Mouse (Mus musculus) neural tube, embryonic 14.5 days (tissue): ENCODE measurements around the gene Rassf3. TPM values are rescaled to one million over a fixed set of nuclear protein-coding genes. Genes with fewer than 3 reads are reported as not detected.
A peak's percentile ranks its signal among the peaks of the same experiment; 100 is the strongest.

Experiments
- ATAC-seq: fragments of 200-750 bp; cut with Nextera tagmentation; 2 replicates; pipeline ENCODE4 v1.8.0; 2017; ENCODE audit warnings: low read depth, mild to moderate bottlenecking, moderate TSS enrichment, moderate library complexity
- H3K27ac ChIP-seq: fragments of 300-500 bp; sonication (generic); 2 replicates; pipeline ENCODE4 v1.5.1; 2014; ENCODE audit warnings: low read depth, mild to moderate bottlenecking, control low read depth, low read length, moderate library complexity, mixed read lengths
- H3K27me3 ChIP-seq: fragments of 300-500 bp; sonication (generic); 2 replicates; pipeline ENCODE4 v1.6.1; 2014; ENCODE audit warnings: low read length; ENCODE audit not compliant: control insufficient read depth, insufficient read depth
- H3K36me3 ChIP-seq: fragments of 300-500 bp; sonication (generic); 2 replicates; pipeline ENCODE4 v1.6.1; 2014; ENCODE audit warnings: low read length, mixed read lengths; ENCODE audit not compliant: control insufficient read depth, insufficient read depth
- H3K4me1 ChIP-seq: fragments of 300-500 bp; sonication (generic); 2 replicates; pipeline ENCODE4 v1.6.1; 2014; ENCODE audit warnings: low read length; ENCODE audit not compliant: control insufficient read depth, insufficient read depth
- H3K4me2 ChIP-seq: fragments of 300-500 bp; sonication (generic); 2 replicates; pipeline ENCODE4 v1.6.1; 2014; ENCODE audit warnings: mild to moderate bottlenecking, low read depth, low read length, control low read depth
- H3K4me3 ChIP-seq: fragments of 300-500 bp; sonication (generic); 2 replicates; pipeline ENCODE4 v1.5.1; 2014; ENCODE audit warnings: low read depth, low read length, control low read depth, mixed read lengths
- H3K9ac ChIP-seq: fragments of 300-500 bp; sonication (generic); replicated peaks from 2 replicates; pipeline ENCODE4 v1.6.1; 2014; ENCODE audit warnings: low read depth, mild to moderate bottlenecking, control low read depth, low read length, mixed read lengths
- H3K9me3 ChIP-seq: fragments of 300-500 bp; sonication (generic); 2 replicates; pipeline ENCODE4 v1.6.1; 2016; ENCODE audit warnings: low read length; ENCODE audit not compliant: control insufficient read depth
- WGBS: fragments of 180-500 bp; shearing (Covaris S2); extraction: QIAGEN DNeasy Blood & Tissue Kit; methylation state at CpG from one replicate; pipeline ENCODE4 v1.1.7; 2014; 5-methylcytosine and 5-hydroxymethylcytosine counted together
- polyA plus RNA-seq: library from polyadenylated mRNA; unstranded; fragments of >200 nt; fragmentation: Nextera tagmentation; extraction: Ambion mirVana; gene quantifications from 2 replicates; pipeline ENCODE4 v1.2.1, GENCODE M21; 2014

Rassf3 gene
- polyA plus RNA-seq, 1 experiment from 2014 or later = 4.1 TPM

GRCm38 (mm10) chr10:121477433-121477832 is 1.3 kb upstream of the Rassf3 start:
- no peaks in the 10 kb centered on the region for H3K27me3 ChIP-seq
- H3K9me3 ChIP-seq = no peaks in the 10 kb centered on the region
- no peak for ATAC-seq
- H3K27ac ChIP-seq = peak overlapping the region; percentile 31; the same call in 1 of the 2 replicates
- 12% methylated on average over 10 of the region's 10 CpGs for WGBS
- H3K36me3 ChIP-seq = no peaks in the 10 kb centered on the region
- peak overlapping the region; percentile 96; the same call in 1 of the 2 replicates for H3K4me2 ChIP-seq
- H3K4me1 ChIP-seq = no peaks in the 10 kb centered on the region; the same call in 1 of the 2 replicates
- no peak overlapping the region for H3K9ac ChIP-seq
- no peak overlapping the region for H3K4me3 ChIP-seq

- peak overlapping the region; percentile 31; the same call in 1 of the 2 replicates for H3K27ac ChIP-seq
- no peak overlapping the region for H3K9ac ChIP-seq
- WGBS = 18% methylated on average over 8 of the region's 8 CpGs
- no peak for ATAC-seq
- H3K4me1 ChIP-seq = no peaks in the 10 kb centered on the region; the same call in 1 of the 2 replicates
- peak overlapping the region; percentile 60; the same call in 1 of the 2 replicates for H3K4me3 ChIP-seq
- H3K27me3 ChIP-seq = no peaks in the 10 kb centered on the region
- no peaks in the 10 kb centered on the region for H3K9me3 ChIP-seq
- peak overlapping the region; percentile 96 for H3K4me2 ChIP-seq
- H3K36me3 ChIP-seq = no peaks in the 10 kb centered on the region
Observed at GRCm38 (mm10) chr10:121476968-121477337, 806 bp upstream of the Rassf3 start.

DNA sequence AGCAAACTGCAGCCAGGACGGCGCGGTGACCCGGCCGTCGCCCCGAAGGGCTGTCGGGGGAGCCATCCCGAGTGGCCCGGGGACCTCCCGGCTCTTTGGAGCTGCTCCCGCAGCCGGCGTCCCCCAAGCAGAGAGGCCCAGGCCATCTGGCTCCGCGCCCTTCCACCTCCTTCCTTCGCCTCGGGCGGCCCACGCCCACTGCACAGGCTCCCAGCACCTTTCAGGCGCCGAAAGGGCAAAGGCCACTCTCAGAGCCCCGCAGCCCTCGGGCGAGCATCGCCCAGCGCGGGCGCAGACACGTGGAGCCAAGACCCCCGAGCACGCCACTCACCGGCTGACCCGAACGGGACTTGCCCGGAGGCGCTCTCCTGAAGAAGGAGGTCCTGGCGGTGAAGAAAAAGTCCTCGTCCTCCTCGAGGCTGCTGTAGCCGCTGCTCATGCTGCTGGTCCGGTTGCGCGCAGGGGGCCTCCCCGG is 438 bp downstream of the Rassf3 start:
- peak overlapping the region; percentile 63 for H3K9ac ChIP-seq
- under 1% methylated on average over 42 of the region's 45 CpGs for WGBS
- ATAC-seq = peak; percentile 48; the same call in 1 of the 2 replicates

GRCm38 (mm10) chr10:121475101-121475671 is 961 bp downstream of the Rassf3 start:
- Histone ChIP-seq H3K4me1 (no peaks in the 10 kb centered on the region; the same call in 1 of the 2 replicates), H3K4me2 (peak overlapping the region; percentile 96), H3K36me3 (no peaks in the 10 kb centered on the region), H3K27ac (no peak overlapping the region; the same call in 1 of the 2 replicates), H3K9ac (peak overlapping the region; percentile 63), H3K9me3 (no peaks in the 10 kb centered on the region), H3K4me3 (peak overlapping the region; percentile 60), H3K27me3 (no peaks in the 10 kb centered on the region)
- 2% methylated on average over 31 of the region's 31 CpGs for WGBS
- ATAC-seq = 0 out of 2 replicates have a peak, but pooled peaks have one; percentile 3

More for the DNA sequence above, 438 bp downstream of the Rassf3 start:
- no peaks in the 10 kb centered on the region; the same call in 1 of the 2 replicates for H3K4me1 ChIP-seq
- no peaks in the 10 kb centered on the region for H3K9me3 ChIP-seq
- no peaks in the 10 kb centered on the region for H3K36me3 ChIP-seq
- peak overlapping the region; percentile 60; the same call in 1 of the 2 replicates for H3K27ac ChIP-seq
- peak overlapping the region; percentile 60 for H3K4me3 ChIP-seq
- H3K4me2 ChIP-seq = peak overlapping the region; percentile 96
- no peaks in the 10 kb centered on the region for H3K27me3 ChIP-seq

GRCm38 (mm10) chr10:121474288-121474687 is 1.9 kb downstream of the Rassf3 start:
- H3K27ac ChIP-seq = no peak overlapping the region
- 32% methylated on average over 4 of the region's 4 CpGs for WGBS
- H3K4me1 ChIP-seq = no peaks in the 10 kb centered on the region; the same call in 1 of the 2 replicates
- H3K9ac ChIP-seq = peak overlapping the region; percentile 18; the same call in 1 of the 2 replicates
- no peaks in the 10 kb centered on the region for H3K9me3 ChIP-seq
- H3K36me3 ChIP-seq = no peaks in the 10 kb centered on the region
- H3K4me3 ChIP-seq = peak overlapping the region; percentile 60
- H3K27me3 ChIP-seq = no peaks in the 10 kb centered on the region
- no peak for ATAC-seq
- H3K4me2 ChIP-seq = peak overlapping the region; percentile 96

- Histone ChIP-seq H3K9ac (no peak overlapping the region), H3K27ac (no peak overlapping the region), H3K27me3 (no peaks in the 10 kb centered on the region), H3K9me3 (no peaks in the 10 kb centered on the region), H3K4me1 (no peaks in the 10 kb centered on the region; the same call in 1 of the 2 replicates), H3K36me3 (no peaks in the 10 kb centered on the region), H3K4me2 (peak overlapping the region; percentile 96; the same call in 1 of the 2 replicates), H3K4me3 (0 out of 2 replicates have a peak overlapping the region, but pooled peaks have one; percentile 60)
- 72% methylated on average over 12 of the region's 12 CpGs for WGBS
- no peak for ATAC-seq
Observed at GRCm38 (mm10) chr10:121473723-121474215, 2.4 kb downstream of the Rassf3 start.

GRCm38 (mm10) chr10:121472593-121473217 is 3.4 kb downstream of the Rassf3 start:
- no peaks in the 10 kb centered on the region for H3K27me3 ChIP-seq
- no peak overlapping the region for H3K4me2 ChIP-seq
- no peaks in the 10 kb centered on the region for H3K36me3 ChIP-seq
- H3K9ac ChIP-seq = no peak overlapping the region
- H3K4me1 ChIP-seq = no peaks in the 10 kb centered on the region; the same call in 1 of the 2 replicates
- H3K4me3 ChIP-seq = no peak overlapping the region
- H3K27ac ChIP-seq = no peak overlapping the region
- H3K9me3 ChIP-seq = no peaks in the 10 kb centered on the region
- WGBS = 91% methylated on average over 11 of the region's 11 CpGs
- no peak for ATAC-seq

DNA sequence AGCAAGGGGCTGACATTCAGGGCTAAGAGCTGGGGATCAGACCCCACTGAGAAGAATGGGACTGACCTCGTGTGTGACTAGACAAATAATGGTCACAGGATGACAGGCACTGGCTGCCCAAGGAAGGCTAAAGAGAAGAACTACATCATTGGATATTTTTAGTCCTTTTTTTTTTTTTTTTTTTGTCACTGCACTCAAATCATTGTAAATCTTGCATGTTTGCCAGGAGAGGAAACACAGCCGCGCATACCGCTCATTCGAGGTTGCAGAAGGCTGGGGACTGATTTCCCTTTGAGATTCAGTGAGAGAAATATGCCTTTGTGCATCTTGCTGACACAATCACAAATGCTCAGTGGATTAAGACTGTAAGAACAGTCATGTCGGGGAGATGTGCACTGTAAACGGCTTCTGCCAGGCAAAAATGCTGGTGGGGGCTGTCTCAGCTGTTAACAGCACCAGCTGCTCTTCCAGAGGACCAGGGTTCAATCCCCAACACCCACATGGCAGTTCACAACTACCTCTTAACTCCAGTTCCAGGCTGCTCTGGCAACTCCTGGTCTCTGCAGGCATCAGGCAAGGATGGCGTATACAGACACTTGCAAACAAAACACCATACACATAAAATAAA is 4.5 kb downstream of the Rassf3 start:
- ATAC-seq = no peak
- Histone ChIP-seq H3K27ac (no peak overlapping the region), H3K4me2 (no peak overlapping the region), H3K9me3 (no peaks in the 10 kb centered on the region), H3K36me3 (no peaks in the 10 kb centered on the region), H3K4me1 (no peaks in the 10 kb centered on the region; the same call in 1 of the 2 replicates), H3K27me3 (no peaks in the 10 kb centered on the region), H3K9ac (no peak overlapping the region), H3K4me3 (no peak overlapping the region)
- 24% methylated on average over 8 of the region's 8 CpGs for WGBS
